Mouse (Mus musculus) gastrocnemius, postnatal 14 days (tissue): Measurements from ENCODE around the gene Myh14. TPM values are rescaled to one million over a fixed set of nuclear protein-coding genes. Genes with fewer than 3 reads are reported as not detected.

Source experiments
- DNase-seq: peaks from one replicate; pipeline ENCODE4 v3.0.0; 2021; ENCODE audit warnings: mixed read lengths
- intact Hi-C: fragments of 180-260 bp; cut with DNase I; formaldehyde crosslinking; loops from one replicate; pipeline ENCODE4 v1.15.1; 2025; ENCODE audit warnings: low total_unique reads
- total RNA-seq, 2 experiments: library from RNA; stranded (reverse); gene quantifications; 2 replicates each; pipeline ENCODE4 v1.2.3; 2021

Gene Myh14
- total RNA-seq, 2 experiments from 2014 or later: 20.6 to 24.4 TPM

GRCm38 (mm10) chr7:44641887-44642286 lies 28.8 kb downstream of the Myh14 start:
- no peak for DNase-seq
- intact Hi-C loops: no loop called here

GRCm38 (mm10) chr7:44640843-44641605 lies 29.6 kb downstream of the Myh14 start:
- intact Hi-C loops: no loop called here
- DNase-seq: no peak

GRCm38 (mm10) chr7:44638663-44639062 lies 32.0 kb downstream of the Myh14 start:
- DNase-seq: no peak
- intact Hi-C loops: no loop called here

- DNase-seq: no peak
- intact Hi-C loops: no loop called here
These were observed 34.0 kb downstream of the Myh14 start for GRCm38 (mm10) chr7:44636684-44637083.

- peak; percentile 35 for DNase-seq
- intact Hi-C loops: no loop called here
These were observed 37.2 kb downstream of the Myh14 start for GRCm38 (mm10) chr7:44633407-44633806.

- DNase-seq: no peak
- intact Hi-C loops: no loop called here
These were observed 38.0 kb downstream of the Myh14 start for GRCm38 (mm10) chr7:44632676-44633075.

- intact Hi-C loops: no loop called here
- DNase-seq: no peak
These were observed 40.2 kb downstream of the Myh14 start for GRCm38 (mm10) chr7:44630437-44630836.

GRCm38 (mm10) chr7:44628402-44629034 lies 42.1 kb downstream of the Myh14 start:
- DNase-seq: no peak
- intact Hi-C loops: no loop called here

- DNase-seq: no peak
- intact Hi-C loops: no loop called here
These were observed 43.7 kb downstream of the Myh14 start for GRCm38 (mm10) chr7:44626966-44627365.

- no peak for DNase-seq
- intact Hi-C loops: no loop called here
These were observed 44.6 kb downstream of the Myh14 start for GRCm38 (mm10) chr7:44626068-44626385.

- no peak for DNase-seq
- intact Hi-C loops: no loop called here
These were observed 45.2 kb downstream of the Myh14 start for GRCm38 (mm10) chr7:44625241-44626067.

- no peak for DNase-seq
- intact Hi-C loops: no loop called here
These were observed 45.8 kb downstream of the Myh14 start for GRCm38 (mm10) chr7:44624828-44625227.

GRCm38 (mm10) chr7:44624543-44624826 lies 46.2 kb downstream of the Myh14 start:
- intact Hi-C loops: no loop called here
- no peak for DNase-seq

GRCm38 (mm10) chr7:44623714-44624542 lies 46.7 kb downstream of the Myh14 start:
- no peak for DNase-seq
- intact Hi-C loops: no loop called here

GRCm38 (mm10) chr7:44617059-44617458 lies 53.6 kb downstream of the Myh14 start:
- intact Hi-C loops: no loop called here
- no peak for DNase-seq

GRCm38 (mm10) chr7:44615987-44616386 lies 54.7 kb downstream of the Myh14 start:
- intact Hi-C loops: no loop called here
- no peak for DNase-seq

- intact Hi-C loops: no loop called here
These were observed 55.3 kb downstream of the Myh14 start for GRCm38 (mm10) chr7:44615309-44615708.

GRCm38 (mm10) chr7:44614041-44614688 lies 56.5 kb downstream of the Myh14 start:
- intact Hi-C loops: no loop called here
- no peak for DNase-seq

More at GRCm38 (mm10) chr7:44615309-44615708, 55.3 kb downstream of the Myh14 start:
- no peak for DNase-seq

GRCm38 (mm10) chr7:44612192-44612591 lies 58.5 kb downstream of the Myh14 start:
- DNase-seq: no peak
- intact Hi-C loops: no loop called here
